Mouse (Mus musculus) kidney, adult 11 months (tissue): ENCODE measurements around the gene Tysnd1.

ENCODE experiments used
- DNase-seq: peaks from one replicate; pipeline ENCODE4 v3.0.0; 2022

The Tysnd1 gene

DNA sequence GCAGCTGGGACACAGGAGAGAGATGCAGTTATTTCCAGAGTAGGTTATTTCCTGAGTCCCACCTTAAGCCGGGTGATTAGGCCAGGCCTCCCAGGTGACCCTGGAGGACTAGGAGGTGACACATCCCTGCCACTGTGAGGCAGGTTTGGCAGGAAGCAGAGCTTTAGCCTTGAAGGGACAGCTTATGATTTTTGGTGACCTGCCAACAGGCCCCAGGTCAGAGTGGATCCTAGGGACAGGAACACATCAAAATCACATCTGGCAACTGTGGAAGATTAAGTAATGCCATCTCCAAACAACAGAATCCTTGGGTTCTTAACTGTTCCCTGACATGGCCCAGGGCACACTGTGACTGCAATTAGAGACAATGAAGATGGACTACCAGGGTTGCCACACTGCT lies 46.0 kb downstream of the Tysnd1 start:
- no peak for DNase-seq

DNA sequence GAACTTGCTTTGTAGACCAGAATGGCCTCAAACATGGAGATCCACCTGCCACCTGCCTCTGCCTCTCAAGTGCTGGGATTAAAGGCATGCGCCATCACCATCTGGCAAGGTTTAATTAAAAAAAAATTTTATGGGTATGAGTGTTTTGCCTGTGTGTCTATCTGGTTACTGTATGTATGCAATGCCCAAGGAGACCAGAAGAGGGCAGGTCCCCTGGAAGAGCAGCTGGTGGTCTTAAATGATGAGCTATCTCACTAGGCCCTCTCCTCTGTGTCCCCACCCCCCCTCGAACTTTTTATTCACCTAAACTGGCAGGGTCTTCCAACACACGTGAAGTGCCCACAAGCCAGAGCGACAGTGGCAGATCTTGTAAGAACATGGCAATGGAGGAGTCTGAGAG lies 46.6 kb downstream of the Tysnd1 start:
- DNase-seq: no peak

DNA sequence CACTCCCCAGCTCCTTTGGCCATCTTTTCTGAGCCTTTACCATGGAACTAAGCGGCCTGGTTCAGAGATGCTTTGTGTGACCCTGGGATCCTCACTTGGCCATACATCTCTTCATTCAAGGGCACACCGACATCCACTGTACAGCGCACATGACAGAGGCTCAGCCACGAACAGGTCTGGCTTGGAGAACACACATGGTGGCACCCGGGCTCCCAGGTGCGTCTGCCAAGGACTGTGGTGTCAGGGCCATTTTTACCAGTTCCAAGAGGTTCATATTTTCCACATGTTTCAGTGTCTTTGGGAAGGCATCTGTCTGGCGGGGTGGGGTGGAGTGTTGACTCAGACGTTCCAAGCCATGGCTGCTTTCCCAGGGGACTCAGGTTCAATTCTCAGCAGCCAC lies 47.0 kb downstream of the Tysnd1 start:
- no peak for DNase-seq

DNA sequence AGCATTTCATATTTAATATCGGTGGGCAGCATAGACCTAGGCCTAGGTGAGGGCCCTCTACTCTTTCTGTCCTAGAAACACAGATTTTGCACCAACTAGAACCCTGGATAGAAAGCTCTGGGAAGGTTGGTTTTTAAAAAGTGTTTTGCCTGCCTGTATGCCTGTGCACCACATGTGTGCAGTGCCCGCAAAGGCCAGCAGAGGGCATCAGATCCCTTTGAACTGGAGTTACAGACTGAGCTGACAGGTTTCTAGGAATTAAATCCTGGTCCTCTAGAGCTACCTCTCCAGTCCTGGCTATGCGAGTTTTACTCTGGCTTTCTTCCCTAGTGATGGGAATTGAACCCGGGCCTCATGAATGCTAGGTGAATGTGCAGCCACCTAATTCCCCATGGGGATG lies 49.8 kb downstream of the Tysnd1 start:
- DNase-seq: no peak

DNA sequence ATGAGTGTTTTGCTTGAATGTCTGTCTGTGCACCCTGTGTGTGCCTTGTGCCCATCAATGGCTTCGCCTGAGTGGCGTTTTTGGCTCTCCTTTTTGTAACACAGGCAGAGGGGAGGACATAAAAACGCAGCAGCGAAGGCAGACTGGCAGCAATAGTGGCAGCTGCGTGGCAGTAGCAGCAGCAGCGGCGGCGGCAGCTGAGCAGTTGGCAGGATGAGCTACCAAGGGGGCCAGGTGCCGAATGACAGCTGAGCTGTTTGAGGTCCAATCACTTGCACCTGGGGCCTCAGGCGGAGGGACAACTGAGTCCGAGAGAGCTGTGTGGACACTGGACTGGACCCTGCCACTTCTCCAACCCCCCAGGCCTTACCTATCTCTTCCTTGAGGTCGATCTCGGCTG lies 52.0 kb downstream of the Tysnd1 start:
- no peak for DNase-seq

DNA sequence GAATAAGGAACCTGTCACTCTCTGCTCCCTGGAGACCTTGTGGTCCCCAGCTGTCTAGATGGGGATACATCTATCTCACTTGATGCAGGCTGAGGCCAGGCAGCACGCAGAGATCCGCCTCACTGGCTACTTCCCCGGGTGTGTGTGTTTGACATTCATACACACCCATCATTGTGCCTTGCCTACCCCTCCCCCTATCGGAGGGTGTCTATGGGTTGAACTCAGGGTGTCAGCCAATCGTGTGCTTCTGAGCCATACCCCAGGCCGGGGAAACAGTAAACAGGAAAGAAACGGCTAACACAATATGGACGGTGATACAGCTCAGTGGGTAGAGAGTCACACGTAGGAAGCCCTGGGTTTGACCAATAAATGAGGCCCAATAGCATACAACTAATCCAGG lies 54.7 kb downstream of the Tysnd1 start:
- no peak for DNase-seq

DNA sequence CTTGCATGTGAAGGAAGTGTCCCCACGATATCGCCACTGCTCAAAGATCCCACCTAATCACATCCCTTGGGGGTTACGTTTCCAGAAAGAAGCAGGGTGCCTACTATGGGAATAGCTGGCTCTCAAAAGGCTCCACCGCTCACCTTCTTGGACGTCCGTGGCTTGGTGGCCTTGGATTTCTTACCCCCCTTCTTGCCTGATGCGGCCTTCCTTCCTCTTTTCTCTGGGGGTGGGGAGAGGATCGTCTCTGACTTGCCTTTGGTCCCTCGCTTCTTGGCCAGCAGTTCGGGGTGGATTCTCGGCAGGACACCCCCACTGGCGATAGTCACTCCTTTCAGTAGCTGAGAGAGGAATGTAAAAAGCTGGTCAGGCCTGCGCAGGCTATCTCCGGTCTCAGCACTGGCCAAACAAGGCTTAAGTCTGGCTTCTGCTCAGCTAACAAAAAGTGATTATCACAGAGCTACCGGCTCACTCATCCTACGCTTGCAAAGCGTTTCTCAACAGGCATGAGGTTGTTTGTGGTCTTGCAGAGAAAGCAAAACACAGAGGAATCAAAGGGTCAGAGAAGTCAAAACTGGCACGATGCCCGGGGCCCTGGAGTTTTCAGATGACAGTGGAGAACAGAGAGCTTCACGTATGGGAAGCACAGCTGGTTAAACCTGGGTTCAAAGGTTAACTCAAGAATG lies 56.4 kb downstream of the Tysnd1 start:
- DNase-seq: peak; percentile 87
